Mouse (Mus musculus): Measurements from ENCODE around the gene Ly6g6e. TPM values are rescaled to one million over a fixed set of nuclear protein-coding genes. Genes with fewer than 3 reads are reported as not detected.
A peak's percentile ranks its signal among the peaks of the same experiment; 100 is the strongest.

Gene Ly6g6e
- total and polyA plus RNA-seq, 3 experiments = 0.23 TPM; not detected in 2

DNA sequence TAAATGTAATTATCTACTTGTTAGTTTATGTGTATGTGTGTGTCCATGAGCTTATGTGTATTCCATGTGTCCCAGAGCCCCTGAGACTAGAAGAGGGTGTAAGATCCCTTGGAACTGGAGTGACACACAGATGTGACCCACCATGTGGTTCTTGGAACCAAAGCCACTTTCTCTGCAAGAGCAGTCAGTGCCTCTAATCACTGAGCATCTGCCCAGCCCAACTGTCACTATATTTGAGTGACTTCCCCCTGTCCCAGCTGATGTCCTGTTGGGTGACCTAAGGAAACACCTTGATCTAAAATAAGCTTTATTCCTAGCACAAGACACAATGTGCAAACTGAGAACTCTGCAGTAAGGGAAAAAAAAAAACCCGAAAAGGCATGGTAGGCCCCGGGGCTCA, 48.4 kb upstream of the Ly6g6e start (continued):
- TF ChIP-seq ELF1 (IDR thresholded peaks at IDR 0.05; ENCODE audit: low read depth, low read length) = no peak
- no peak for TF ChIP-seq GABPA (IDR thresholded peaks at IDR 0.05; ENCODE audit: low read depth, low read length)
- no peak for TF ChIP-seq SMC3 (IDR thresholded peaks at IDR 0.05; ENCODE audit: low read depth, low read length)
- TF ChIP-seq ZNF384 (IDR thresholded peaks at IDR 0.05; ENCODE audit: low read depth, low read length) = no peak
- no peak for TF ChIP-seq POLR2AphosphoS5 (IDR thresholded peaks at IDR 0.05; ENCODE audit: borderline replicate concordance, low read depth, low read length)
- TF ChIP-seq ZMIZ1 (IDR thresholded peaks at IDR 0.05; ENCODE audit: low read depth, low read length) = no peak
- TF ChIP-seq RCOR1 (IDR thresholded peaks at IDR 0.05; ENCODE audit: low read depth, low read length) = no peak
- no peak for TF ChIP-seq USF2 (IDR thresholded peaks at IDR 0.05; ENCODE audit: borderline replicate concordance in 1 of 2, insufficient read depth in 1 of 2, low read depth in 1 of 2, low read length in 2 of 2)
- no peak for TF ChIP-seq MYC (IDR thresholded peaks at IDR 0.05; ENCODE audit: low read depth, low read length)
- no peak for TF ChIP-seq TCF12 (IDR thresholded peaks at IDR 0.05; ENCODE audit: low read depth, low read length)
- peak; percentile 42; the same call in 1 of the 2 replicates for TF ChIP-seq GATA1 (IDR thresholded peaks at IDR 0.05; ENCODE audit: low read depth, low read length)
- TF ChIP-seq ZKSCAN1 (IDR thresholded peaks at IDR 0.05; ENCODE audit: low read depth, low read length) = no peak
- TF ChIP-seq USF1 (IDR thresholded peaks at IDR 0.05; ENCODE audit: low read depth, low read length) = no peak
- TF ChIP-seq E2F4 (IDR thresholded peaks at IDR 0.05; ENCODE audit: borderline replicate concordance, low read depth, low read length) = no peak
- no peak for TF ChIP-seq CHD2 (IDR thresholded peaks at IDR 0.05; ENCODE audit: low read length)
- peak; percentile 45 for TF ChIP-seq SIN3A (IDR thresholded peaks at IDR 0.05; ENCODE audit: low read length)
- TF ChIP-seq NRF1 (IDR thresholded peaks at IDR 0.05; ENCODE audit: insufficient read depth, low read depth, low read length, poor library complexity, severe bottlenecking) = no peak

DNA sequence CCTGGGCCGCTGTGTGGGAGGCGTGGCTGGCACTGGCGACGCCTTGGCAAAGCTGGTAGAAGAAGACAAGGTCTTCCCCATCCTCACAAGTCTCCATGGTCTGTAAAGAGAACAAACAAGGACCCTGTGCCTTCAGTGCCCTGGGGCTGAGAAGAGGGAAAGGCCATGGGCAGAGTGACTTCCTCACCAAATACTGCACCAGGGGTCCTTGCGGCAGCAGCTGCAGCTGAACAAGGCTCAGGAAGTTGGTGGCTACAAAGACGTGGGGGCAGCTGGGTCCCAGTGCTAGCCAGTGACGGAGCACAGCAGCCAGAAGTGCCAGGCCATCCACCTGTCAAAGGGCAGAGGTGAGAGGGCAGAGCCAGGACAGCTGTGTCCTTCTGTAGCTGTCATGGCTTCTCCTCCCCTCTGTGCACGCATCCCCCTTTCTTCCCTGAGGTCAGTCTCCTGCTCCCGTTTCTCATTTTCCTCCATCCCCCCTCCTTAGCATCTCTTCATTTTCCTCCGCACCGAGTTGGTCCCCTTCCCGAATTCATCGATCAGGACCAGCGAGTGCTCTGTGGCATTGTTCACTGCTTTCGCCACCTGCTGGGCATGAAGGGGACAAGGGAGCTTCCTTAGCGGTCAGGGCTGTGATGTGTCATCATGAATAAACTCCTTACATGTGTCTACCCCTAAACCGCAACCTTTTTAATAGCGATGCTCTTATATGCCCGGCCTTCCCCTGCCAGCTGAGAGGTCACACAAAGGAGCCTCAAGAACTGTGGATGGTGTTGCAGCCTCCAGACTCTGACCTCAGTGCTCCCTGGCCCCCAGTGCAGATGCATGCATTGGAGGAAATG, 46.8 kb upstream of the Ly6g6e start:
- Histone ChIP-seq H3K4me3 (ENCODE audit: control insufficient read depth in 1 of 2, insufficient read depth in 1 of 2, low read depth in 2 of 2, low read length in 2 of 2) (no peak overlapping the region), H3K79me2 (ENCODE audit: control insufficient read depth, insufficient read depth, low read length, poor library complexity) (peaks cover 20% of the 10 kb centered on the region), H3K27ac (ENCODE audit: control insufficient read depth, low read depth, low read length) (no peak overlapping the region), H3K4me1 (ENCODE audit: control insufficient read depth in 1 of 2, insufficient read depth in 2 of 2, low read length in 2 of 2) (peaks cover 3 to 27% of the 10 kb centered on the region in 2 experiments; a peak in 3 of 4 replicates), H3K36me3 (ENCODE audit: control insufficient read depth in 1 of 2, insufficient read depth in 2 of 2, low read length in 2 of 2) (peaks cover 0 to 22% of the 10 kb centered on the region in 2 experiments; a peak in 2 of 4 replicates), H3K9ac (ENCODE audit: control insufficient read depth, low read depth, low read length, poor library complexity, severe bottlenecking) (no peak overlapping the region), H3K27me3 (ENCODE audit: control insufficient read depth in 1 of 2, insufficient read depth in 2 of 2, low read length in 2 of 2) (no peaks in the 10 kb centered on the region), H3K9me3 (replicated peaks; ENCODE audit: insufficient read depth, low read length) (no peaks in the 10 kb centered on the region)
- peak; percentile 34 for DNase-seq (ENCODE audit: low read depth, low spot score)
- TF ChIP-seq NELFE (IDR thresholded peaks at IDR 0.05; ENCODE audit: low read depth, low read length) (no peak), POLR2AphosphoS5 (IDR thresholded peaks at IDR 0.05; ENCODE audit: borderline replicate concordance, low read depth, low read length) (no peak), CTCF (IDR thresholded peaks at IDR 0.05 in 2 of 3, conservative IDR thresholded peaks at IDR 0.05 in 1 of 3; ENCODE audit: control insufficient read depth in 1 of 3, insufficient read depth in 1 of 3, low read depth in 2 of 3, low read length in 3 of 3, poor library complexity in 1 of 3, severe bottlenecking in 1 of 3) (peak in 2 of 3 experiments; percentile 32 to 35; a peak in 4 of 6 replicates), JUND (IDR thresholded peaks at IDR 0.05; ENCODE audit: low read depth, low read length) (no peak), SMC3 (IDR thresholded peaks at IDR 0.05; ENCODE audit: low read depth, low read length) (peak; percentile 29; the same call in 1 of the 2 replicates)
